Comparison of ENCODE assay signal across 12 mouse cellular contexts in the genomic region with DNA sequence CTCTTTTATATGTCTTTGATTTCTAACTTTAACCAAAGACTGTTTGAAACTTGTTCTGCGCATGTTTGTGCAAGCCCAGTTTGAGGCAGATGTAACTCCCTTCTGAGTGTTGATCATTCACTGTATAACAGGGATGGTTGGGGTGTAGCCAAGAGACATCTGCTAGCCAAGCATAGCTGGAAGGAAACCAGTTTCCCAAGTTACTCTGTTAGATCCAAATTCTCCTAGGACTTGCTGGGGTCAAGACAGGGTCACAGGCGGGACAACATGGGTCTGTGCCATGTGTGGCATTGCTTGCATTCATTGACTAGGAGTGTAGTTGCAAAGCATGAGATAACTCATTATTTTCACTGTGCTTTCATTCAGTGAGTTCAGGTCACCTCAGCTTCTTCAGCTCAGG.
DNase-seq lines count a peak whose midpoint lies in the region; ATAC-seq and TF ChIP-seq lines count a peak whose summit lies in the region.
"Had no signal": no experiment of that assay in that cellular context is flagged by ENCODE, and none has a peak within 500 bp of the region (broad histone marks: within the 10 kb centered on the region; RNA-seq: fewer than 3 reads in every experiment).

No protein-coding gene starts in this region.

- no peaks in the 10 kb centered on the region for H3K4me1 ChIP-seq in heart, embryonic 11.5 days (ENCODE audit: control insufficient read depth, insufficient read depth, low read length)
- H3K4me1 ChIP-seq in lung, embryonic 15.5 days, result peaks cover 6% of the 10 kb centered on the region
- no peaks in the 10 kb centered on the region for H3K4me1 ChIP-seq in lung, postnatal 0 days (ENCODE audit: insufficient read depth, low read depth, low read length)
- H3K4me1 ChIP-seq in cerebellum, adult 2 months (ENCODE audit: control insufficient read depth, insufficient read depth, low read length), result peaks cover 4% of the 10 kb centered on the region; the same call in 1 of the 2 replicates

- no peak for ATAC-seq in heart, embryonic 11.5 days (replicated peaks; ENCODE audit: insufficient number of reproducible peaks, low FRiP score, low TSS enrichment)
- ATAC-seq in lung, embryonic 15.5 days (ENCODE audit: borderline replicate concordance, extremely low read depth, low FRiP score, low TSS enrichment), result peak; percentile 77; the same call in 1 of the 2 replicates
- ATAC-seq in lung, postnatal 0 days, result no peak
- ATAC-seq in cerebellum, adult (ENCODE audit: insufficient number of reproducible peaks, low FRiP score, low TSS enrichment), result no peak

- no peaks in the 10 kb centered on the region for H3K9me3 ChIP-seq in heart, embryonic 11.5 days (replicated peaks; ENCODE audit: control insufficient read depth, low read length)
- no peaks in the 10 kb centered on the region for H3K9me3 ChIP-seq in lung, embryonic 15.5 days
- no peaks in the 10 kb centered on the region for H3K9me3 ChIP-seq in lung, postnatal 0 days (ENCODE audit: low read length)

- intact Hi-C loops in gastrocnemius, postnatal 14 days (cut with DNase I; ENCODE audit: low total_unique reads), result no loop called here

- TF ChIP-seq EP300 in lung, postnatal 0 days (IDR thresholded peaks at IDR 0.05), result no peak

- no peaks in the 10 kb centered on the region for H3K36me3 ChIP-seq in heart, embryonic 11.5 days (ENCODE audit: control insufficient read depth, insufficient read depth, low read length)
- no peaks in the 10 kb centered on the region for H3K36me3 ChIP-seq in lung, embryonic 15.5 days
- 0 out of 2 replicates have a peak, but pooled peaks cover 4% of the 10 kb centered on the region for H3K36me3 ChIP-seq in lung, postnatal 0 days (ENCODE audit: insufficient read depth, low read length)

- TF ChIP-seq CTCF in lung, postnatal 0 days (IDR thresholded peaks at IDR 0.05), result no peak
- no peak for TF ChIP-seq CTCF in cerebellum, adult 2 months (IDR thresholded peaks at IDR 0.05; ENCODE audit: borderline replicate concordance, insufficient read depth, low read depth, low read length)

- H3K27ac ChIP-seq in heart, embryonic 11.5 days (ENCODE audit: low read depth, low read length), result no peak overlapping the region
- no peak overlapping the region for H3K27ac ChIP-seq in lung, embryonic 15.5 days
- H3K27ac ChIP-seq in lung, postnatal 0 days (ENCODE audit: low read length), result no peak overlapping the region
- no peak overlapping the region for H3K27ac ChIP-seq in cerebellum, adult 2 months (ENCODE audit: insufficient read depth, low read length)
- H3K27ac ChIP-seq: liver, embryonic 14.5 days had no signal

- no peak for TF ChIP-seq POLR2A in cerebellum, adult 2 months (IDR thresholded peaks at IDR 0.05; ENCODE audit: borderline replicate concordance, insufficient read depth, low read length)

- H3K4me3 ChIP-seq in heart, embryonic 11.5 days (ENCODE audit: low read depth, low read length), result no peak overlapping the region
- no peak overlapping the region for H3K4me3 ChIP-seq in lung, embryonic 15.5 days
- H3K4me3 ChIP-seq in lung, postnatal 0 days (ENCODE audit: low read depth, low read length), result no peak overlapping the region
- H3K4me3 ChIP-seq in cerebellum, adult 2 months (replicated peaks; ENCODE audit: insufficient read depth, low read depth, low read length), result no peak overlapping the region
- H3K4me3 ChIP-seq: myocyte had no signal

- no peak overlapping the region for H3K9ac ChIP-seq in heart, embryonic 11.5 days (ENCODE audit: low read depth, low read length)
- no peak overlapping the region for H3K9ac ChIP-seq in lung, embryonic 15.5 days
- no peak overlapping the region for H3K9ac ChIP-seq in lung, postnatal 0 days (replicated peaks; ENCODE audit: low read depth)
- H3K9ac ChIP-seq: liver, embryonic 14.5 days had no signal

- 79% methylated on average over 2 of the region's 2 CpGs for WGBS in heart, embryonic 11.5 days (ENCODE audit: insufficient replicate concordance)
- 49% methylated on average over 2 of the region's 2 CpGs for WGBS in lung, embryonic 15.5 days
- 57% methylated on average over 2 of the region's 2 CpGs for WGBS in lung, postnatal 0 days
- 70% methylated on average over 2 of the region's 2 CpGs for WGBS in cerebellum, adult 2 months

- H3K27me3 ChIP-seq in heart, embryonic 11.5 days (ENCODE audit: control insufficient read depth, insufficient read depth, low read length), result no peaks in the 10 kb centered on the region
- H3K27me3 ChIP-seq in lung, embryonic 15.5 days, result no peaks in the 10 kb centered on the region
- no peaks in the 10 kb centered on the region for H3K27me3 ChIP-seq in lung, postnatal 0 days (replicated peaks; ENCODE audit: insufficient read depth, low read length)
- H3K27me3 ChIP-seq in cerebellum, adult 2 months (ENCODE audit: control insufficient read depth, insufficient read depth, low read length), result no peaks in the 10 kb centered on the region

- no peak overlapping the region for H3K4me2 ChIP-seq in heart, embryonic 11.5 days
- no peak overlapping the region for H3K4me2 ChIP-seq in lung, embryonic 15.5 days
- H3K4me2 ChIP-seq in lung, postnatal 0 days (replicated peaks; ENCODE audit: low read depth, low read length), result no peak overlapping the region

- DNase-seq in heart, adult 11 months, result peak; percentile 91
- DNase-seq in lung, postnatal 0 days (ENCODE audit: low spot score), result no peak
- peak; percentile 18 for DNase-seq in gastrocnemius, postnatal 14 days
- DNase-seq in kidney, postnatal 36 days, result peak; percentile 47 to 61
- DNase-seq in cerebellum, adult 2 months, result no peak
- DNase-seq: adrenal gland, postnatal 36 days; embryo, embryonic 11 days had no signal

Comparison
In these comparisons a context has a peak if more than half of its experiments do, and no peak if none do; other contexts are left out.
1. DNase-seq: peak in heart, adult 11 months (single experiment), gastrocnemius, postnatal 14 days (single experiment) and kidney, postnatal 36 days (2 of 2); none in lung, postnatal 0 days (single experiment) and cerebellum, adult 2 months (0 of 2).